13 mouse cellular contexts compared by ENCODE assay signal in genomic region chr16:43548774-43549173, GRCm38 (mm10).
DNase-seq lines count a peak whose midpoint lies in the region; ATAC-seq and TF ChIP-seq lines count a peak whose summit lies in the region.
"Had no signal": no experiment of that assay in that cellular context is flagged by ENCODE, and none has a peak within 500 bp of the region (broad histone marks: within the 10 kb centered on the region; RNA-seq: fewer than 3 reads in every experiment).

No protein-coding gene starts in this region.

- WGBS in hindbrain, embryonic 12.5 days = 70% methylated on average over 5 of the region's 5 CpGs
- 64% methylated on average over 5 of the region's 5 CpGs for WGBS in hindbrain, postnatal 0 days
- WGBS in forebrain, embryonic 13.5 days = 63% methylated on average over 5 of the region's 5 CpGs
- WGBS in kidney, embryonic 14.5 days = 46% methylated on average over 5 of the region's 5 CpGs

- in situ Hi-C loops in Patski (cut with MboI; ENCODE audit: low pct_unique_long_range_greater_than_20kb) = loop anchor here (25.0 kb wide), 1 partner anchor 514 kb away; the partner anchor contains the start of gene Gramd1c

- ATAC-seq in hindbrain, embryonic 12.5 days (ENCODE audit: low FRiP score) = no peak
- no peak for ATAC-seq in hindbrain, postnatal 0 days
- peak; percentile 57 for ATAC-seq in Patski
- ATAC-seq in forebrain, embryonic 13.5 days = no peak
- ATAC-seq in kidney, embryonic 14.5 days (ENCODE audit: low FRiP score, low TSS enrichment) = 0 out of 2 replicates have a peak, but pooled peaks have one; percentile 44

- intact Hi-C loops in left cerebral cortex, postnatal 25 days (cut with DNase I) = loop anchor here (10.0 kb wide), 1 partner anchor 146 kb away; no protein-coding TSS in a partner anchor

- H3K36me3 ChIP-seq in hindbrain, embryonic 12.5 days = no peaks in the 10 kb centered on the region
- no peaks in the 10 kb centered on the region for H3K36me3 ChIP-seq in hindbrain, postnatal 0 days (ENCODE audit: insufficient read depth, low read length)
- no peaks in the 10 kb centered on the region for H3K36me3 ChIP-seq in forebrain, embryonic 13.5 days (ENCODE audit: poor library complexity, severe bottlenecking)
- H3K36me3 ChIP-seq in kidney, embryonic 14.5 days (ENCODE audit: control insufficient read depth, insufficient read depth, low read length) = no peaks in the 10 kb centered on the region
- H3K36me3 ChIP-seq: hindbrain, embryonic 15.5 days had no signal

- no peaks in the 10 kb centered on the region for H3K9me3 ChIP-seq in hindbrain, embryonic 12.5 days (replicated peaks)
- H3K9me3 ChIP-seq in hindbrain, postnatal 0 days (ENCODE audit: low read length) = no peaks in the 10 kb centered on the region
- no peaks in the 10 kb centered on the region for H3K9me3 ChIP-seq in forebrain, embryonic 13.5 days (replicated peaks)
- no peaks in the 10 kb centered on the region for H3K9me3 ChIP-seq in kidney, embryonic 14.5 days (ENCODE audit: control insufficient read depth, low read length)
- H3K9me3 ChIP-seq: hindbrain, embryonic 15.5 days had no signal

- POLR2A ChIA-PET in Patski (lab: Charles Lee) = no interaction called here

- H3K9ac ChIP-seq in hindbrain, embryonic 12.5 days = no peak overlapping the region
- no peak overlapping the region for H3K9ac ChIP-seq in hindbrain, postnatal 0 days (replicated peaks; ENCODE audit: low read length)
- H3K9ac ChIP-seq in forebrain, embryonic 13.5 days = no peak overlapping the region
- no peak overlapping the region for H3K9ac ChIP-seq in kidney, embryonic 14.5 days (ENCODE audit: low read depth, low read length)
- H3K9ac ChIP-seq: hindbrain, embryonic 15.5 days had no signal

- 0 out of 2 replicates have a peak overlapping the region, but pooled peaks have one; percentile 23 for H3K27ac ChIP-seq in hindbrain, embryonic 12.5 days
- no peak overlapping the region for H3K27ac ChIP-seq in hindbrain, postnatal 0 days
- H3K27ac ChIP-seq in forebrain, embryonic 13.5 days = peak overlapping the region; percentile 61; the same call in 1 of the 2 replicates
- peak overlapping the region; percentile 85; the same call in 1 of the 2 replicates for H3K27ac ChIP-seq in kidney, embryonic 14.5 days (ENCODE audit: low read depth, low read length)

- H3K27me3 ChIP-seq in hindbrain, embryonic 12.5 days = no peaks in the 10 kb centered on the region
- no peaks in the 10 kb centered on the region for H3K27me3 ChIP-seq in hindbrain, postnatal 0 days (ENCODE audit: insufficient read depth, low read length)
- H3K27me3 ChIP-seq in Patski = no peaks in the 10 kb centered on the region
- no peaks in the 10 kb centered on the region for H3K27me3 ChIP-seq in forebrain, embryonic 13.5 days
- H3K27me3 ChIP-seq in kidney, embryonic 14.5 days (ENCODE audit: control insufficient read depth, insufficient read depth, low read length) = no peaks in the 10 kb centered on the region
- H3K27me3 ChIP-seq: hindbrain, embryonic 15.5 days had no signal

- TF ChIP-seq CTCF in hindbrain, postnatal 0 days (IDR thresholded peaks at IDR 0.05; ENCODE audit: low read depth) = no peak
- no peak for TF ChIP-seq CTCF in Patski (IDR thresholded peaks at IDR 0.05)

- H3K4me3 ChIP-seq in hindbrain, embryonic 12.5 days = no peak overlapping the region
- no peak overlapping the region for H3K4me3 ChIP-seq in hindbrain, postnatal 0 days (ENCODE audit: low read length)
- no peak overlapping the region for H3K4me3 ChIP-seq in forebrain, embryonic 13.5 days
- H3K4me3 ChIP-seq in kidney, embryonic 14.5 days (ENCODE audit: low read length) = no peak overlapping the region
- H3K4me3 ChIP-seq: erythroblast, embryonic 14.5 days; hindbrain, embryonic 15.5 days; myocyte had no signal

- H3K4me1 ChIP-seq in hindbrain, embryonic 12.5 days = peaks cover 33% of the 10 kb centered on the region
- H3K4me1 ChIP-seq in hindbrain, postnatal 0 days (ENCODE audit: insufficient read depth, low read length) = peaks cover 11% of the 10 kb centered on the region; the same call in 1 of the 2 replicates
- H3K4me1 ChIP-seq in forebrain, embryonic 13.5 days = peaks cover 48% of the 10 kb centered on the region
- peaks cover 43% of the 10 kb centered on the region for H3K4me1 ChIP-seq in kidney, embryonic 14.5 days (ENCODE audit: control insufficient read depth, insufficient read depth, low read length)

- H3K4me2 ChIP-seq in hindbrain, embryonic 12.5 days (replicated peaks) = no peak overlapping the region
- H3K4me2 ChIP-seq in hindbrain, postnatal 0 days (ENCODE audit: low read depth, low read length) = no peak overlapping the region
- H3K4me2 ChIP-seq in forebrain, embryonic 13.5 days = no peak overlapping the region
- no peak overlapping the region for H3K4me2 ChIP-seq in kidney, embryonic 14.5 days (replicated peaks; ENCODE audit: low read depth, low read length)
- H3K4me2 ChIP-seq: hindbrain, embryonic 15.5 days had no signal

- no peak for DNase-seq in hindbrain, postnatal 0 days (ENCODE audit: low spot score)
- no peak for DNase-seq in Patski (ENCODE audit: low read depth, low spot score)
- no peak for DNase-seq in left cerebral cortex, postnatal 25 days (ENCODE audit: low spot score in 2 of 2)
- DNase-seq in right cerebral cortex, postnatal 14 days = no peak
- no peak for DNase-seq in natural killer cell, adult 2 months (ENCODE audit: low spot score in 2 of 2)
- DNase-seq: lung, postnatal 10 days; thymus, adult 18-20 months had no signal

- CTCF ChIA-PET in Patski (lab: Charles Lee) = interaction anchor here (1.1 to 2.2 kb wide), 5 partner anchors 8 to 92 kb away, joined by 3 to 7 read pairs (median 5); no protein-coding TSS in a partner anchor

Comparison
In these comparisons a context has a peak if more than half of its experiments do, and no peak if none do; other contexts are left out.
1. ATAC-seq: peak in Patski (single experiment) and kidney, embryonic 14.5 days (single experiment); none in hindbrain, embryonic 12.5 days (single experiment), hindbrain, postnatal 0 days (single experiment) and forebrain, embryonic 13.5 days (single experiment).